Mouse (Mus musculus) liver, embryonic 14.5 days (tissue): ENCODE data around the gene Mbnl2. TPM values are rescaled to one million over a fixed set of nuclear protein-coding genes. Genes with fewer than 3 reads are reported as not detected.

ENCODE experiments used
- ATAC-seq: fragments of 200-750 bp; cut with Nextera tagmentation; 2 replicates; pipeline ENCODE4 v1.8.0; 2017; ENCODE audit warnings: moderate number of reproducible peaks, mild to moderate bottlenecking, moderate library complexity; ENCODE audit not compliant: insufficient read depth
- DNase-seq, 3 experiments: peaks; one replicate each; pipeline ENCODE4 v3.0.0-alpha.2; 2012 to 2013; ENCODE audit warnings: low read depth in 3 of 3, low spot score in 3 of 3
- H3K27ac ChIP-seq: fragments of 300-500 bp; sonication (generic); 2 replicates; pipeline ENCODE4 v1.5.1; 2014; ENCODE audit warnings: moderate library complexity, mild to moderate bottlenecking, control low read depth, inconsistent platforms
- H3K27me3 ChIP-seq: fragments of 300-500 bp; sonication (generic); 2 replicates; pipeline ENCODE4 v1.6.1; 2014; ENCODE audit warnings: mild to moderate bottlenecking, low read length, moderate library complexity; ENCODE audit not compliant: control insufficient read depth, insufficient read depth
- H3K36me3 ChIP-seq: fragments of 300-500 bp; sonication (generic); replicated peaks from 2 replicates; pipeline ENCODE4 v1.6.1; 2014; ENCODE audit warnings: low read depth; ENCODE audit not compliant: control insufficient read depth, insufficient read depth
- H3K4me1 ChIP-seq, 2 experiments: fragments of 200-500 bp in 1 of 2; fragments of 300-500 bp in 1 of 2; sonication (generic) in 1 of 2; replicated peaks; 2 replicates each; pipeline ENCODE4 v1.6.1; 2012 to 2014; ENCODE audit warnings: antibody characterized with exemption in 1 of 2, inconsistent platforms in 1 of 2, low read length in 1 of 2; ENCODE audit not compliant: control insufficient read depth in 2 of 2, insufficient read depth in 2 of 2
- H3K4me2 ChIP-seq: fragments of 300-500 bp; sonication (generic); 2 replicates; pipeline ENCODE4 v1.6.1; 2014; ENCODE audit warnings: low read depth, mild to moderate bottlenecking, control low read depth, moderate library complexity
- H3K4me3 ChIP-seq, 2 experiments: fragments of 200-500 bp in 1 of 2; fragments of 300-500 bp in 1 of 2; sonication (generic) in 1 of 2; 2 replicates each; pipeline ENCODE4 v1.5.1; 2012 to 2014; ENCODE audit warnings: low read depth in 2 of 2, low read length in 2 of 2, mild to moderate bottlenecking in 2 of 2, control low read depth in 1 of 2, inconsistent platforms in 1 of 2, moderate library complexity in 1 of 2; ENCODE audit not compliant: insufficient read depth in 1 of 2
- H3K9ac ChIP-seq: fragments of 300-500 bp; sonication (generic); replicated peaks from 2 replicates; pipeline ENCODE4 v1.6.1; 2014; ENCODE audit warnings: mild to moderate bottlenecking, control low read depth, moderate library complexity
- H3K9me3 ChIP-seq: fragments of 300-500 bp; sonication (generic); 2 replicates; pipeline ENCODE4 v1.6.1; 2016; ENCODE audit warnings: low read length, mixed read lengths; ENCODE audit not compliant: control insufficient read depth
- CTCF ChIP-seq: IDR thresholded peaks from 2 replicates; pipeline ENCODE4 v1.5.1; 2016; ENCODE audit warnings: antibody characterized with exemption, low read depth, control low read depth
- EP300 ChIP-seq: IDR thresholded peaks from 2 replicates; pipeline ENCODE4 v1.6.1; 2016; ENCODE audit warnings: antibody characterized with exemption, low read depth
- WGBS: fragments of 180-500 bp; shearing (Covaris S2); extraction: QIAGEN DNeasy Blood & Tissue Kit; methylation state at CpG from one replicate; pipeline ENCODE4 v1.1.7; 2014; ENCODE audit not compliant: insufficient replicate concordance; 5-methylcytosine and 5-hydroxymethylcytosine counted together
- polyA plus RNA-seq, 2 experiments: library from polyadenylated mRNA; depleted of rRNA in 1 of 2; stranded (reverse) in 1 of 2; unstranded in 1 of 2; fragments of >200 nt; fragmentation: Nextera tagmentation in 1 of 2; extraction: Ambion mirVana in 1 of 2; gene quantifications; 2 replicates each; pipeline versions ENCODE4 v1.2.1 to v1.2.3; 2012 to 2014

Gene Mbnl2
- polyA plus RNA-seq, 2 experiments = 6.5 to 13.5 TPM

DNA sequence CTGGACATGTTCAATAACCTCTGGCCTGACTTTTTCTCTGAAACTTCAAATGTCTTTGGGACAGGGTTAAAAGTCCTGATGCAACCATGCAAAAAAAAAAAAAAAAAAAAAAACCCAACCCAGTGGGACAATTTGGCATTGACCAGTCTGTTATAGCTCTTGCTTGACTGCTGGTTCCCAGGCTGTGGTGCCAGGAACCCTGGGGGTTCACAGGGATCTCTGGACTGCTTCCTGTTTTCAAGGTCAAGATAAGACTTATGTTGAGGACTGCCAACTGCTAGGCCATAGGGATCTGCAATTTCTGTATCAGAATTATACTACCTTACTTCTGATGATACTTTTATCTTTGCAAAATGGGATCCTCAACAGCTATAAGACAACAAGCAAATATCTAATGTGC is 9.6 kb upstream of the Mbnl2 start:
- Histone ChIP-seq H3K4me3 (no peak overlapping the region), H3K27ac (no peak overlapping the region), H3K36me3 (no peaks in the 10 kb centered on the region), H3K4me1 (peaks cover 0 to 8% of the 10 kb centered on the region in 2 experiments; a peak in 2 of 4 replicates), H3K4me2 (no peak overlapping the region), H3K9me3 (no peaks in the 10 kb centered on the region), H3K9ac (no peak overlapping the region), H3K27me3 (no peaks in the 10 kb centered on the region)
- no peak for ATAC-seq
- DNase-seq = no peak
- no peak for TF ChIP-seq CTCF
- TF ChIP-seq EP300 = no peak

DNA sequence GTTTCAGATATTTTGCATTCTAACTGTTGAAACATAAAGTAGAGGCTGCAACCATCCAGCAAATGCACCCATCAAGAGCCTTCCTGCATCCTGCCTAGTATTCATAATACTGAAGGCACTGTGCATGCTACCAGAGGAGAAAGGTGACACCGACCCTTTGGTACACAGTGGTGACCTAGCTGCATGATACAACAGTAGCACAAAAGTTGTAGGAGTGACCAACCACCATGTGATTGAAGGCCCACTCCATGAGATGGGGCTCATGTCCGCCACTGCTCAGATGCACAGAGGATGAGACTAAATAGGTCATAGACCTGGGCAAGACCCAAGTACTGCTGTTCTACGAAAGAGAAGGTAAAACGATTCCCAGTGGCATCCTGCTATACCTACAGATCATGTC is 8.3 kb upstream of the Mbnl2 start:
- TF ChIP-seq EP300 (no peak), CTCF (no peak)
- Histone ChIP-seq H3K4me1 (peaks cover 0 to 8% of the 10 kb centered on the region in 2 experiments; a peak in 2 of 4 replicates), H3K9ac (no peak overlapping the region), H3K27ac (no peak overlapping the region), H3K9me3 (no peaks in the 10 kb centered on the region), H3K4me3 (no peak overlapping the region), H3K27me3 (no peaks in the 10 kb centered on the region), H3K36me3 (no peaks in the 10 kb centered on the region), H3K4me2 (no peak overlapping the region)
- 62% methylated on average over 4 of the region's 4 CpGs for WGBS
- DNase-seq = no peak
- no peak for ATAC-seq

DNA sequence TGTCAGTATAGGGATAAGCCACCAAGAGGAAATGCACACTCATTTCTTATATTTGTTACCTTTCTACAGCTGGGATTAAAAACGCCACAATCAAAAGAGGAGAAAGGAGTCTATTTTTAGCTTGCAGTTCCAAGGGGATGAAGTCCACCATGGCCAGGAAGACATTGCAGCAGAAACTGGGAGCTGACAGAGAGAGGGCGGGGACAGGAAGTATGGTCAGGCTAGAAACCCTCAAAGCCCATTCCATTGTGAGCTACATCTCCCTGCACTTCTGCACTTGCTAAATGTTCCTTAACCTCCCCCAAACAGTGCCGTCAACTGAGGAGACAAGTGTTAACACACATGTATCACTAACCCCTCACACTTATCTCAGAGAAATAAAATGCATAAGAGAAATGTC is 5.4 kb upstream of the Mbnl2 start:
- DNase-seq = no peak
- TF ChIP-seq CTCF = no peak
- TF ChIP-seq EP300 = no peak
- H3K4me3 ChIP-seq = no peak overlapping the region
- H3K9me3 ChIP-seq = no peaks in the 10 kb centered on the region
- H3K4me2 ChIP-seq = no peak overlapping the region
- no peak overlapping the region for H3K27ac ChIP-seq
- no peaks in the 10 kb centered on the region for H3K27me3 ChIP-seq
- peaks cover 2 to 12% of the 10 kb centered on the region in 2 experiments for H3K4me1 ChIP-seq
- 11% methylated on average over 3 of the region's 3 CpGs for WGBS
- no peak overlapping the region for H3K9ac ChIP-seq
- H3K36me3 ChIP-seq = no peaks in the 10 kb centered on the region
- ATAC-seq = no peak

DNA sequence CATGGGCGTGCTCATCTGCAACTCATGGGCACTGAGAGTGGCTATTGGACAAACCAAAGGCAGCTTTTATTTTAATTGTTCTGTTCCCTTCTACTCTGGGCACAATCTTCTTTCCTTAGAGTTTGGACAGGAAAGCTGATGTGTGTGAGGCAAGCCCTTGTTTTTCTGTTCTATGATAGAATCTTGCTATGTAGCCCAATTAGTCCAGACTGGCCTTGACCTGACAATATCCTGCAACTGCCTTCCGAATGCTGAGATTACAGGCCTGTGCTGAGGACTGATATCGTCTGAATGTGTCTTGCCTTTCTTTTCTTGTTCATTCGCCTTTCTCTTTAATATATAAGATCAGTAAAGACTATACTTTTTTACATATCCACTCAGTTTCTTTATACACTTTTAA is 4.8 kb upstream of the Mbnl2 start:
- TF ChIP-seq EP300 = no peak
- TF ChIP-seq CTCF = no peak
- Histone ChIP-seq H3K9ac (no peak overlapping the region), H3K27me3 (no peaks in the 10 kb centered on the region), H3K9me3 (no peaks in the 10 kb centered on the region), H3K4me3 (no peak overlapping the region), H3K36me3 (no peaks in the 10 kb centered on the region), H3K4me2 (no peak overlapping the region), H3K27ac (no peak overlapping the region), H3K4me1 (peaks cover 3 to 13% of the 10 kb centered on the region in 2 experiments)
- DNase-seq (no peak), ATAC-seq (no peak)
- 42% methylated on average over 4 of the region's 4 CpGs for WGBS

DNA sequence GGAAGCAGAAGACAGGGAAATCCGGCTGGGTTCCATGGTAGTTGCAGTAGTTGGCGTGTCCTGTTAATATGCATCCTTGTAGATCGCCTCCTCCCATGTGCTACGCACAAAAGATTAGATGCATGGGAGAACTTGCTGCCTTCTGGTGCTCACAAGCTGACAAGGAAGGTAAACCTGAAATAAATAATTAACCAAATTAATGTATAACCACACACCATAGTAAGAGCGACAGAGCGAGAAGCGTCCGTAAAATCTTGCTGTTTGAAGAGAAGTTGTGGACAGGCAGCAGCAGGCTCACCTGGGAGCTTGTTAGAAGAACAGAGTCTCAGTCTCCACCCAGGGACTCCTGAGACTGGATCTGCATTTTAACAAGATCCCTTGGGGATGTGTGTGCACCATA is 4.4 kb upstream of the Mbnl2 start:
- H3K9me3 ChIP-seq = no peaks in the 10 kb centered on the region
- no peak for TF ChIP-seq CTCF
- TF ChIP-seq EP300 = no peak
- no peak overlapping the region for H3K4me3 ChIP-seq
- H3K9ac ChIP-seq = no peak overlapping the region
- DNase-seq = no peak
- H3K27me3 ChIP-seq = no peaks in the 10 kb centered on the region
- H3K27ac ChIP-seq = no peak overlapping the region
- ATAC-seq = no peak
- 64% methylated on average over 8 of the region's 8 CpGs for WGBS
- no peak overlapping the region for H3K4me2 ChIP-seq
- H3K4me1 ChIP-seq = peaks cover 3 to 13% of the 10 kb centered on the region in 2 experiments
- H3K36me3 ChIP-seq = no peaks in the 10 kb centered on the region

DNA sequence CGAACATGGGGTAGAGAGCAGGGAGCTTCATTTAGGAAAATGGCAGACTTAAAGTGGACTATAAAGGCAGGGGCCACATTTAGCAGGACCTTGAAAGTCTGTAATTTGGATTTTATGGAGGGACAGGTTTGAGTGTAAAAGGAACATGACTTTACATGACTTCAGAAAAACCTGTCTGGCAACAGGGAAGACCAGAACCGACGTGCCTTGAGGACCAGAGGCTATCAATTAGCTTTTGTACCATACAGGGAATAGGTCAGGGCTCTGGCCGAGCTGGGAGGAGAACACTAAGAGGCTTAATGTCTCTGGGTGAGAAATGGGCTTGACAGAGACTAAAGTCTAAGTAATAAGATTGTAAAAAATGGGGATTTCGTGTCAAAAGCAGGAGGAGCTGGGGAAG is 1.7 kb upstream of the Mbnl2 start:
- ATAC-seq (no peak), DNase-seq (no peak)
- Histone ChIP-seq H3K4me2 (no peak overlapping the region), H3K27ac (no peak overlapping the region), H3K27me3 (no peaks in the 10 kb centered on the region), H3K9ac (no peak overlapping the region), H3K9me3 (no peaks in the 10 kb centered on the region), H3K36me3 (no peaks in the 10 kb centered on the region), H3K4me1 (peaks cover 20 to 31% of the 10 kb centered on the region in 2 experiments), H3K4me3 (no peak overlapping the region)
- 61% methylated on average over 5 of the region's 5 CpGs for WGBS
- TF ChIP-seq CTCF (no peak), EP300 (no peak)
